Mouse (Mus musculus) cortical plate, adult 2 months (tissue): Measurements from ENCODE around the gene Cd164l2.

Source experiments
- CTCF ChIP-seq: fragments of 200-500 bp; IDR thresholded peaks from 2 replicates; pipeline ENCODE4 v1.5.1; 2011; ENCODE audit warnings: mild to moderate bottlenecking, control low read depth, low read length; ENCODE audit not compliant: insufficient read depth; ENCODE audit errors: extremely low read depth
- POLR2A ChIP-seq: fragments of 200-500 bp; IDR thresholded peaks from 2 replicates; pipeline ENCODE4 v1.6.1; 2011; ENCODE audit warnings: mild to moderate bottlenecking, low read length, control low read depth; ENCODE audit not compliant: insufficient read depth; ENCODE audit errors: extremely low read depth

- TF ChIP-seq POLR2A (no peak), CTCF (no peak)
These were observed 1.7 kb downstream of the Cd164l2 start for GRCm38 (mm10) chr4:133213661-133214060.
